Mouse (Mus musculus) hematopoietic multipotent progenitor cell, adult 10-12 weeks (in vitro differentiated cells): ENCODE data around the gene Ebf3. TPM values are rescaled to one million over a fixed set of nuclear protein-coding genes. Genes with fewer than 3 reads are reported as not detected.

Experiments used
- polyA plus RNA-seq: library from polyadenylated mRNA; stranded (reverse); fragments of >175 nt; gene quantifications from 2 replicates; pipeline ENCODE4 v1.2.3, GENCODE M21; 2012; ENCODE audit warnings: low replicate concordance

Ebf3 gene
- polyA plus RNA-seq: not detected in 2 replicates

DNA sequence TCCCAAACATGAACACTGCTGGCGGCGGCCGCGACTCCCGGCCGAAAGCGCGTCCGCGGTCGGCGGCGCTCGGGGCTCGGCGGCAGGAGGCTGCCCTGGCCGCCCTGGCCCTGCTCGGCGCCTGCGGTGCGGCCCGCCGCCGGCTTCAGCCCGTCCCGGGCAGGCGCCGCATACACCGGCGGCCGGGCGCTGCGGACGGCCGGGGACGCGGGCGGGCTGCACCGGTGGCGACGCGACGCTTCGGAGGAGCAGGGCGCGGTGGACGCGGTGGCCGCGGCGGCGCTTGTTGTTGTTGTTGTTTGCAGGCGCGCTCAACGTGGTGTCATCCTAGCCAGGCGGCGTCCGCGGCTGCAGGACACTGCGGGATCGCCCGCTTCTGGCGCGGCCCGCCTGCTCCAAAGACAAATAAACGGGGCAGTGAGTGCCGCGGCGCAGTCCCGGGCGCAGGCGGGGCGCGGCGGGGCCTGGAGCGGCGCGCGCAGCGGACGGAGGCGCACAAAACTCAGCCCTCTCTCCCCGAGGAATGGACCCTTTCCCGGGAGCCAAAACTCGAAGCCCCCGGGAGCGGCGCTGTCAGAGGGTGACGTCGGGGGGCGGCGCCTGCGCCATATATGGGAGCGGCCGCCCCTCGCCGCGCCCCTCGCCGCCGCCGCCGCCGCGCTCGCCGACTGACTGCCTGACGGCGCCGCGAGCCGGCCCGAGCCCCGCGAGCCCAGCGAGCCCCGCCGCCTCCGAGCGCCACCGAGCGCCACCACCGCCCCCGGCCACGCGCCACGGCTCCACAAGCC, at the start of gene Ebf3:
Gene Ebf3, minus strand, starts transcription at position 542 of the 788 bp plus-strand sequence.

Other genes starting within 250 kb of the Ebf3 start
- gene 9430038I01Rik, start 96.3 kb upstream of the Ebf3 start, polyA plus RNA-seq: 14.2 and 20.6 TPM in 2 replicates
- 82.7 and 114 TPM in 2 replicates for gene Glrx3, start 123.2 kb upstream of the Ebf3 start, polyA plus RNA-seq